Mouse (Mus musculus) neutrophil, adult 5-6 weeks (primary cell): ENCODE measurements around the gene Il20rb. TPM values are rescaled to one million over a fixed set of nuclear protein-coding genes. Genes with fewer than 3 reads are reported as not detected.

Experiments
- ATAC-seq: fragments of 151-379, 151-347 bp; 2 replicates; pipeline ENCODE4 v1.8.0; 2017; ENCODE audit warnings: mild to moderate bottlenecking, moderate TSS enrichment; ENCODE audit not compliant: insufficient number of reproducible peaks, poor library complexity, low FRiP score, severe bottlenecking; ENCODE audit errors: extremely low read depth
- total RNA-seq: library from RNA; stranded (forward); fragments of 200-1000 nt; gene quantifications from 2 replicates; pipeline ENCODE4 v1.2.3, GENCODE M21; 2017

Il20rb gene
- total RNA-seq, 1 experiment from 2014 or later: 2.0 TPM

DNA sequence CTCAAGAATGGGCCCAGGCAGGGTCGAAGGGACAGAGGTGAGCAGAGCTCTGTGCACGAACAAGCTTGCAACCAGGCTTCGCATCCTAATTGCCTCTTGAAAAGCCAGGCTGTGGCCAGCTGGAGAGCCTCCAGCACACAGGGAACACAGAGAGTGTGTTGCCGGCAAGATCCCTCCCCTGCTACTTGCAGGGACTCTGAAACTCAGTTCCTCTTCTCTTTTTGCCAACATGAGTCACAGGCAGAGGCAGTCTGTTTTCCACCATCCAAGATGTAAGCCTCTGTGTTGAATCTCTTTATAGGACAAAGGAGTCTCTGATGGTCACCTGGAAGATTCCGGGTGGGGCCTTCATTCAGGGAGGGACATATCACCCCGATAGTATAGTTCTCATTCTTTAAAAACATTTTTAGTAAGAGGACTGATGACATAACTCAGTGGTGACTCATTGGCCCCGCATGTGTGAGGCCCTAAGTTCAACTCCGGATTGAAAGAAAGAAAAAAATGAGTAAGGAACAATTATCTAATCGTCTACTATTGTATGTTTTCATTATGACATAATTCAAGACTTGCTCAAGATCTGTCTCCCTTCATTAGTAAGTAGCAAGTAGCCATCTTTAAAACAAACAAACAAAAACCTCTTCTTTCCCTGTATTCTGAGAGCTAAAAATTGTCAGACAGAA is 46.3 kb downstream of the Il20rb start:
- ATAC-seq: no peak

GRCm38 (mm10) chr9:100439481-100439880 is 47.1 kb downstream of the Il20rb start:
- ATAC-seq: no peak

GRCm38 (mm10) chr9:100438994-100439393 is 47.6 kb downstream of the Il20rb start:
- ATAC-seq: no peak

- no peak for ATAC-seq
Measured at GRCm38 (mm10) chr9:100436865-100437595, 49.6 kb downstream of the Il20rb start.

- no peak for ATAC-seq
Measured at GRCm38 (mm10) chr9:100431355-100431754, 55.2 kb downstream of the Il20rb start.

GRCm38 (mm10) chr9:100430911-100431310 is 55.7 kb downstream of the Il20rb start:
- ATAC-seq: no peak

- no peak for ATAC-seq
Measured at GRCm38 (mm10) chr9:100419644-100420043, 66.9 kb downstream of the Il20rb start.

- ATAC-seq: no peak
Measured at GRCm38 (mm10) chr9:100419103-100419502, 67.5 kb downstream of the Il20rb start.

DNA sequence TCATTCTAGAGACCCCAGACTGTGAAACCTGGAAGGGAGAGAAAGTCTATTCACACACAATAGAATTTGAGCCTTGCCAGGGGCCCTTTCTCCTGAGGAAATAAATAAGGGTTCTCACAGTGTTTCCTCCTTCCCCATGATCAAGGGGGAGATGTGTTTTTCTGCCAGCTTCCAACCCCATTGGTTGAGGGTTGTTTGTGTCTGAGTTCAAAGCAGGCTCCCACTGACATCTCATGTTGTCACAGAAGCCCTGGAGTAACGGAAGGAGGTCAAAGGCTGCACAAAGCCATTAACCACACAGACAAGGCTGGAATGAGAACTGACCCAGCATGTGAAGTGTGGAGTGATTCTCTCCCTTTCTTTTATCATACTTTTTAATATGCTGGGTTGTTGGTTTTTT is 69.8 kb downstream of the Il20rb start:
- no peak for ATAC-seq

DNA sequence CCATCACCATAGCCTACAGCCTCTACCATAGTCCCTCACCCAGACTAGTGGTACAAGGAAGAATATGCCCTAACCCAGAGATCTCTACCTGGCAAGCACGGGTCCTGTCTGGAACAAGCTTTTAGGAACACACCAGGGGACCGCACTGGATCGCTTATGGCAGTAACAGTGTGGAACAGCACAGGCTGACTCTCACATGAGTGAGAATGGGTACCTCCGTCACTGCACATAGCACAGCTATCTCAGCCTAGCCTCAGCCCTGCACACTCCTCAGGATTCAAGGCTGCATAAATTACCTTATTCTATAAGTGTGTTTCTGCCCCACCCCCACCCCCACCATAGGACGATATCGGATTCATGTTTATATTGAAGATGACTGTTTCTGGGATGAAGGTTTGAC is 70.3 kb downstream of the Il20rb start:
- no peak for ATAC-seq

DNA sequence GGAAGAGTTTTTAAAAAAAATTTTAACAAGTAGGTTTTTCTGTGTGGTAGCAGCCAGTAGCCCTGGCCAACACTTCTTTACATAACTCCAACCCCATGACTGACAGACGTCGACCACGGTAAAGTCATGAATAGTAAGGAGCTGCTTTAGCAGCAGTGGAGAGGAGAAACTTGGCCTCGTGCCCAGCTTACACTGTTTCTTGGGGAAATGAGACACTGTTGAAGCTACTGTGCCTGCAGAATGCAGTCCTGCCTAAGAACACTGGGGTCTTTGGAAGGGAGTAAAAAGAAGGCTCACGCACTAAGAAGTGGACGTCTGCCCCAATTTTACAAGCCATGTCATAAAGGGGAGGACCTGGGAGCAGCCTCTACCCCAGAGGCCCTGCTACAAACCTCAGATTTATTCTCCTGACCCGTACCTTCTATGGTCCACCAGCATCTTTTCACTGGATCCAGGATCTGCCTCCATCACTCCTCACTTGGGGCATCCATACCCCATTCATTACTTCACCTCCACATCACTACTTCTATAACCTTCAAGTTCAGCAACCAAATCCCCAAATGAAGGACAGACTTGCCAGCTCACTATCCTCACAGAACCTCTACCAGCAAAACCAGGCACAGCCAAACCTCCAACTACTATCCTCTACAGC is 71.1 kb downstream of the Il20rb start:
- no peak for ATAC-seq

Other genes starting within 250 kb of the Il20rb start
- 44.1 and 47.6 TPM in 2 replicates for gene Nck1, start 59.3 kb upstream of the Il20rb start, total RNA-seq
- gene Slc35g2, start 84.3 kb upstream of the Il20rb start, total RNA-seq: not detected in 2 replicates
- 79.6 and 98.8 TPM in 2 replicates for gene Stag1, start 111.0 kb upstream of the Il20rb start, total RNA-seq